Mouse (Mus musculus): ENCODE data around the gene 4930449I24Rik. TPM values are rescaled to one million over a fixed set of nuclear protein-coding genes. Genes with fewer than 3 reads are reported as not detected.
"Not testable (repeated sequence)": the region's sequence is repeated elsewhere in the genome, so short reads cannot be mapped to it uniquely, and the experiment has no call there.

The 4930449I24Rik gene
- total RNA-seq (2021) = not detected

DNA sequence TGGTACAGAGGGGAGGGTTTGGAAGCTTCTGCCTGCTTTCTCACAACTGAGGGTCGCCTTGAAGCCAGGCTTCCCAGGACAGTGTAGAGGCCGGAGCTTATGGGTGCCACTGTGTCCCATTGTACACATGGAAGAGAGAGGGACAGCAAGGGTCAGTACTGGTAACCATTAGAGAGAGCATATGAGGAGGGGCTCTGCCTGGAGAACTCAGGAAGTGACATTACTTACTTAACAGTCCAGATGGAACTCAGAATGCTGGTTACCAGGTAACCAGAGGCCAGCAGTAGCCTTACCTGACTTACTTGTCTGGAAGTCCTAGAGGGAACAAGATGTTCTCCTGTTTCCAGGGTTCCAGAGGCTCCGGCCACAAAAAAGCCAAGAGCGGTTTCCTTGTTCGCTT is at the start of gene 4930449I24Rik:
Gene 4930449I24Rik, plus strand, starts transcription at position 301 of the 400 bp plus-strand sequence.
- intact Hi-C loops (cut with DNase I) = not testable (repeated sequence)

DNA sequence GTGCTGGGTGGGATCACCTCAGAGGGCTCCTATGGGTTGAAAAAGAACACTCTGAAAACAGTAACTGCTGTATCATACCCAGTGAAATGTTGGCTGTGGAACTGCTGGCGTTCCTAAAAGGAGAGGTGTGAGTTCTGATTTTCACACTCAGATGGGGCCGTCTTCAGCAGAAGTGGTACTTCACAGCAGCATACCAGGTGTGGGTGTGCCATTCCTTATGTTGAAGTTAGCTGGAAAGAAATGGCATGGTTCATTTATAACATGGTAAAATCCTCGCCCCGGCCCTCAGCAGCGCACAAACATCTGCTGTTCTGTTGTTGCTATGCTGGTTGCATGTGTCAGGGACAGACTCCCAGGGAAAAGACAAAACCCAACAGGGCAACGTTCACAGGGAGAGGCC is 48.6 kb upstream of the 4930449I24Rik start:
- DNase-seq (ENCODE audit: low spot score) = no peak
- intact Hi-C loops (cut with DNase I) = no loop called here

More for the DNA sequence above, at the start of gene 4930449I24Rik:
- DNase-seq (ENCODE audit: low spot score) = not testable (repeated sequence)

DNA sequence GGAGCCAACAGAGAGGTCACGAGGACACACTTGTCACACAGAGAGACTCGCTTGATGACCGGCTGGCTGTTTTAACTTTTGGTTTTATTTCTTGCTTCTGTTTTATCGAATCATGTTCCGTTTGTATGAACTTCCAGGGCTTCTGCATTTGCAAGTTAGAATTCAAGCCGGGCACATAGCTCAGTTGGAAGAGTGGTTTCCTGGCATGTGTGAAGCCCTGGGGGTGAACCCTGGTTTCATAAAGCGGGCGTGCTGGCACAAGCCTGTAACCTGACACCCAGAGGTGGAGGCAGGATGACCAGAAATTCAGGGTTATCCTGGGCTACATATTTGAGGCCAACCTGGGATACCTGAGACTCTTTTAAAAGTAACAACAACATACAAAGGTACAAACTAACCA is 40.6 kb upstream of the 4930449I24Rik start:
- no peak for DNase-seq (ENCODE audit: low spot score)
- intact Hi-C loops (cut with DNase I) = no loop called here

DNA sequence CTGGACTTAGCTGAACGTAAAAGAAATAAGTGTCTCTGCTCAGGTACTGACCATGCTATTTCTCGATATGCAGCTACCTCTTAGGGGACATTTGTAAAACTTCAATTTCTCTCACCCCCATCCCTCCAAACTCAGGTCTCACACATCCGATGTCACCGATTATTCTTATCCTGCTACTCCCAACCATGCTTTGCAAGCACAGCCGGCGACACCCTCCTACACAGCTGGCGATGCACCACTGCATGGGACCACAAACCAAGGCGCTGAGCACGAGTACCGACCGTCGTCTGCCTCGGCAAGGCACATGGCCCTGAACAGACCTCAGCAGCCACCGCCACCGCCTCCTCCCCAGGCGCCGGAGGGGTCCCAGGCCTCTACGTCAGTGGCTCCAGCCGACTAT is 35.5 kb upstream of the 4930449I24Rik start:
- DNase-seq (ENCODE audit: low spot score) = no peak
- intact Hi-C loops (cut with DNase I) = no loop called here

DNA sequence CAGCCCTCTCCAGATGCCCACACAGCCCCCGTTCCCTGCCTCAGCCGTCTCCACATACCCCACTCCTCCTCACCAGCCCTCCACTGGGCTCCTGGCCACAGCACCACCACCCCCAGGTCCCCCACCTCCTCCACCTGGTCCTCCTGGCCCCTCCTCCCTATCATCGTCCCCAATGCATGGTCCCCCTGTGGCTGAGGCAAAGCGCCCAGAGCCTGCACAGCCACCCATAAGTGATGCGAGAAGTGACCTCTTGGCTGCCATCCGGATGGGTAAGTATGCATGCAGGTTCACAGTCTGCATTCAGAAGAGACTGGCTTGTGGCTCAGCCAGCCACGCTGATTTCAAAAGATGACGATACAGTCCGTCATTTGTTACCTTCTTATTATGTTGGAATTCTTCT is 33.9 kb upstream of the 4930449I24Rik start:
- intact Hi-C loops (cut with DNase I) = no loop called here
- no peak for DNase-seq (ENCODE audit: low spot score)

- DNase-seq (ENCODE audit: low spot score) = no peak
- intact Hi-C loops (cut with DNase I) = no loop called here
Observed at GRCm38 (mm10) chr5:146470821-146471220, 31.4 kb upstream of the 4930449I24Rik start.

- intact Hi-C loops (cut with DNase I) = no loop called here
- no peak for DNase-seq (ENCODE audit: low spot score)
Observed at GRCm38 (mm10) chr5:146471311-146471710, 30.9 kb upstream of the 4930449I24Rik start.

- intact Hi-C loops (cut with DNase I) = no loop called here
- DNase-seq (ENCODE audit: low spot score) = no peak
Observed at GRCm38 (mm10) chr5:146471821-146472220, 30.4 kb upstream of the 4930449I24Rik start.

GRCm38 (mm10) chr5:146479564-146479963 is 22.6 kb upstream of the 4930449I24Rik start:
- intact Hi-C loops (cut with DNase I) = loop anchor here (5.0 kb wide), 1 partner anchor 142 kb away; no protein-coding TSS in a partner anchor
- not testable (repeated sequence) for DNase-seq (ENCODE audit: low spot score)

- intact Hi-C loops (cut with DNase I); DNase-seq (ENCODE audit: low spot score): not testable (repeated sequence)
Observed at GRCm38 (mm10) chr5:146481665-146482064, 20.5 kb upstream of the 4930449I24Rik start, which contains the start of gene Gm6408. Gene Gm6408 (plus strand): TSS chr5:146481965.

DNA sequence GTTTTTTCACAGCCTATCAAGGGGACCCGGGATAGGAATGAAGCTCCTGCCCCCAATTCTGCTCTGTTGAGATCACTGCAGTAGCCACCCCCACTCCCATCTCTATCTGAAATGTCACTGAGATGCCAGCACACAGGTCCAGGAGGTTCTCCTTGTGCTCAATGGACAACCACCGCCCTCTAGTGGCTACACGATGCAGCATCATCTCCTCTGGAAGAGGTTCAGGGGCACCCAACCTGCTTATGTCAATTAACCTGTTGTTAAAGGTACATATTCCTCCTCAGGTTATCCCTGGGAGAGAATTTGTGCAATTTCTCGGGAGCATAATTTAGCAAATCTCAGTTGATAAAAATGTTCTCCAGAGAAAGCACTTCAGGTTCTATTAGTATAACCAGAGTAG is 13.2 kb upstream of the 4930449I24Rik start:
- intact Hi-C loops (cut with DNase I); DNase-seq (ENCODE audit: low spot score): not testable (repeated sequence)

DNA sequence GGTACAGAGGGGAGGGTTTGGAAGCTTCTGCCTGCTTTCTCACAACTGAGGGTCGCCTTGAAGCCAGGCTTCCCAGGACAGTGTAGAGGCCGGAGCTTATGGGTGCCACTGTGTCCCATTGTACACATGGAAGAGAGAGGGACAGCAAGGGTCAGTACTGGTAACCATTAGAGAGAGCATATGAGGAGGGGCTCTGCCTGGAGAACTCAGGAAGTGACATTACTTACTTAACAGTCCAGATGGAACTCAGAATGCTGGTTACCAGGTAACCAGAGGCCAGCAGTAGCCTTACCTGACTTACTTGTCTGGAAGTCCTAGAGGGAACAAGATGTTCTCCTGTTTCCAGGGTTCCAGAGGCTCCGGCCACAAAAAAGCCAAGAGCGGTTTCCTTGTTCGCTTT is 11.1 kb upstream of the 4930449I24Rik start, which contains the start of gene Gm6370:
Gene Gm6370, plus strand, starts transcription at position 301 of the 400 bp plus-strand sequence.
- intact Hi-C loops (cut with DNase I); DNase-seq (ENCODE audit: low spot score): not testable (repeated sequence)

- DNase-seq (ENCODE audit: low spot score); intact Hi-C loops (cut with DNase I): not testable (repeated sequence)
Observed at GRCm38 (mm10) chr5:146513823-146514222, 11.6 kb downstream of the 4930449I24Rik start, which contains the start of gene Gm3402. Gene Gm3402 (plus strand): TSS chr5:146514123.

DNA sequence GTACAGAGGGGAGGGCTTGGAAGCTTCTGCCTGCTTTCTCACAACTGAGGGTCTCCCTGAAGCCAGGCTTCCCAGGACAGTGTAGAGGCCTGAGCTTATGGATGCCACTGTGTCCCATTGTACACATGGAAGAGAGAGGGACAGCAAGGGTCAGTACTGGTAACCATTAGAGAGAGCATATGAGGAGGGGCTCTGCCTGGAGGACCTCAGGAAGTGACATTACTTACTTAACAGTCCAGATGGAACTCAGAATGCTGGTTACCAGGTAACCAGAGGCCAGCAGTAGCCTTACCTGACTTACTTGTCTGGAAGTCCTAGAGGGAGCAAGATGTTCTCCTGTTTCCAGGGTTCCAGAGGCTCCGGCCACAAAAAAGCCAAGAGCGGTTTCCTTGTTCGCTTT is 23.3 kb downstream of the 4930449I24Rik start, which contains the start of gene Gm3404:
Gene Gm3404, plus strand, starts transcription at position 301 of the 400 bp plus-strand sequence.
- intact Hi-C loops (cut with DNase I) = not testable (repeated sequence)

GRCm38 (mm10) chr5:146537347-146537746 is 35.1 kb downstream of the 4930449I24Rik start, which contains the start of gene Gm3409:
Gene Gm3409 (plus strand): TSS chr5:146537647.
- not testable (repeated sequence) for DNase-seq (ENCODE audit: low spot score)

More for the DNA sequence above, 23.3 kb downstream of the 4930449I24Rik start, which contains the start of gene Gm3404:
- DNase-seq (ENCODE audit: low spot score) = not testable (repeated sequence)

More at GRCm38 (mm10) chr5:146537347-146537746, 35.1 kb downstream of the 4930449I24Rik start, which contains the start of gene Gm3409:
- intact Hi-C loops (cut with DNase I) = not testable (repeated sequence)

Other genes with a start within 250 kb of the 4930449I24Rik start
- under 1 TPM; 0.44 to 0.48 TPM for gene Wasf3, start 117.4 kb upstream of the 4930449I24Rik start, total RNA-seq (2021)
- gene Gm6408, start 20.4 kb upstream of the 4930449I24Rik start, total RNA-seq (2021) = not detected
- not detected for gene Gm6370, start 11.0 kb upstream of the 4930449I24Rik start, total RNA-seq (2021)
- gene Gm3402, start 11.7 kb downstream of the 4930449I24Rik start, total RNA-seq (2021) = not detected
- gene Gm3404, start 23.4 kb downstream of the 4930449I24Rik start, total RNA-seq (2021) = not detected
- gene Gm3409, start 35.2 kb downstream of the 4930449I24Rik start, total RNA-seq (2021) = not detected
- gene Gm3415, start 53.7 kb downstream of the 4930449I24Rik start, total RNA-seq (2021) = not detected
- under 1 TPM in 1 of 2 experiments, not detected in 1; 0.11 TPM for gene Gpr12, start 82.8 kb downstream of the 4930449I24Rik start, total RNA-seq (2021)

All from heart, postnatal 25 days (tissue).